Mouse (Mus musculus): Measurements from ENCODE around the gene Auts2.

DNA sequence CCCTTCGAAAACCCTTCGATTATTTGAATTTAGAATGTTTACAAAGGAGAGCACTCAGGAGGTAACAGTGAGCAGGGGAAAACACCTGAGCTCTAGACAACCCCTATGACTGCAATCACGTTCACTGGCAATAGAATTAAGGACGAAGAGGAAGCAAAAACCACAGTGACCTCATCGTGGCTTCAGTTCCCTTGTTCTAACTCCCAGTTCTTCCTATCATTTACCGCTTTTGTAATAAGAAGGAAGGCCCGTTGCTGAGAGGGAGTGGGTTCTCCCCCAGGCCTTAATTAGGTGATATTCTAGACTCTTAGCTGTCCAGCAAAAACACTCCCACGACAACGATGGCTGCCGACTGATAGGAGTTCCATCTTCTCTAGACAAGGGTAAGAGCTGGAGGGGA is 704.1 kb downstream of the Auts2 start:
- TF ChIP-seq POLR2A (IDR thresholded peaks at IDR 0.05; ENCODE audit: borderline replicate concordance, low read depth, low read length) (no peak), CTCF (IDR thresholded peaks at IDR 0.05; ENCODE audit: low read depth, low read length) (no peak)

Measured in bone marrow macrophage, adult 2 months (primary cell).